Mouse (Mus musculus) liver, embryonic 14.5 days (tissue): ENCODE measurements at regions not wholly inside any gene's neighbourhood (a gene's known extent, or its start where the extent isn't known, plus 50 kb on each side); places are given as distances from the start of the nearest gene placed in this dataset.

ENCODE experiments used
- CTCF ChIP-seq: IDR thresholded peaks from 2 replicates; pipeline ENCODE4 v1.5.1; 2016; ENCODE audit warnings: antibody characterized with exemption, low read depth, control low read depth
- EP300 ChIP-seq: IDR thresholded peaks from 2 replicates; pipeline ENCODE4 v1.6.1; 2016; ENCODE audit warnings: antibody characterized with exemption, low read depth

DNA sequence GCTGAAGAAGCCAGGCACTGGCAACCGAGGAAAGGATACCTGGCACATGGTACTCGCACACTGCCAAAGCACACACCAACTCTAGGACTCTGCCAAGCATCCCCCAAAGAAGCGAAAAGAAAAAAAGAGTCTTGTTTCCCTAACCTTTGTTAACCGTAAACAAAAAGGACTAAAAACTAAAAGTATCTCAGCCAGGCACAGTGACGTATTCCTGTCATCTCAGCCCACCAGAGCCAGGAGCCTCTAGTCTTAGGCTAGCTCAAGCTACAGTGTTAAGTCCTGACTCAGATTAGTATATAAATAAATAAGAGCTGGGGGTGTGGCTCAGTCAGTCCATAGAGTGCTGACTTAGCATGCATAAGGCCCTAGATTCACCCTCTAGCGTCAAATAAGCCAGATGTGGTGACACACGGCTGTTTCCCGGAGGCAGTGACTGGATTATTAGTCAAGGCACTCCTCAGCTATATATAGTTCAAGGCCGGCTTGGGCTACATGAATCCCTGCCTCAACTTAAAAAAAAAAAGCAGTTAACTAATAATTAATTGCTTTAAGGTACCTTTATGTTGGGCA is 130.1 kb downstream of the Sox4 start:
- TF ChIP-seq CTCF (no peak), EP300 (no peak)
